9 mouse cellular contexts compared by ENCODE assay signal in the genomic region with DNA sequence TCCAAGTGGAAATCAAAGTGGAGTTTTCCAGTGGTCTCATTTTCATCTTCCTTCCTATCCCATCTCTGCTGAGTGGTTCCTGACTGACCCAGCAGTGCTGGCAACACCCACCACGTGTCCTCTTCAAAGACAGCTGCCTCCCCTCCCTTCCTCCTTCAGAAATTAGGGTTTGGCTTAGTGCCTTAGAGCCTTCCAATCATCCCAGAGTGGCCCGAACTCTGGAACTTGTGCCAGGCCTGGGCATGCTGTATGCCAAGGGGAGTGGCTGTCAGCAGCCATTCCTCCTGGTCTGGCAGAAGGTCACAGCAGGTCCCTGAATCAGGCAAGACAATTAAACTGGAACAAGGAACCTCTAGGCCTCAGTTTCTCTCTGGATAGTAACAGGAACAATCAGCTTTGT. TPM values are rescaled to one million over a fixed set of nuclear protein-coding genes. Genes with fewer than 3 reads are reported as not detected.
DNase-seq lines count a peak whose midpoint lies in the region; ATAC-seq and TF ChIP-seq lines count a peak whose summit lies in the region.
"Had no signal": no experiment of that assay in that cellular context is flagged by ENCODE, and none has a peak within 500 bp of the region (broad histone marks: within the 10 kb centered on the region; RNA-seq: fewer than 3 reads in every experiment).

No protein-coding gene starts in this region.

- peak overlapping the region; percentile 17; the same call in 1 of the 2 replicates for H3K27ac ChIP-seq in intestine, embryonic 15.5 days
- H3K27ac ChIP-seq in intestine, postnatal 0 days (ENCODE audit: low read depth, low read length), result no peak overlapping the region

- H3K9me3 ChIP-seq in intestine, embryonic 15.5 days, result no peaks in the 10 kb centered on the region
- H3K9me3 ChIP-seq in intestine, postnatal 0 days (ENCODE audit: control insufficient read depth), result no peaks in the 10 kb centered on the region

- H3K4me2 ChIP-seq in intestine, embryonic 15.5 days (replicated peaks), result no peak overlapping the region
- no peak overlapping the region for H3K4me2 ChIP-seq in intestine, postnatal 0 days (replicated peaks; ENCODE audit: low read depth)

- DNase-seq in adrenal gland, postnatal 25 days, result peak; percentile 68
- peak; percentile 93 for DNase-seq in cerebellum, adult 9-11 months
- DNase-seq in lung, adult 18-20 months, result peak; percentile 79 to 86
- no peak for DNase-seq in natural killer cell, adult 2 months (ENCODE audit: low spot score in 2 of 2)

- no peak for ATAC-seq in intestine, embryonic 15.5 days
- no peak for ATAC-seq in intestine, postnatal 0 days
- ATAC-seq in frontal cortex, adult (ENCODE audit: low TSS enrichment), result no peak
- no peak for ATAC-seq in activated CD4-positive, CD25-positive, alpha-beta regulatory T cell, adult 4 months

- no peak overlapping the region for H3K9ac ChIP-seq in intestine, embryonic 15.5 days
- H3K9ac ChIP-seq in intestine, postnatal 0 days (ENCODE audit: low read depth, low read length), result no peak overlapping the region

- no peak overlapping the region for H3K4me3 ChIP-seq in intestine, embryonic 15.5 days (replicated peaks)
- no peak overlapping the region for H3K4me3 ChIP-seq in intestine, postnatal 0 days (ENCODE audit: low read depth, low read length)

- 42% methylated on average over 2 of the region's 2 CpGs for WGBS in intestine, embryonic 15.5 days
- WGBS in intestine, postnatal 0 days, result 22% methylated on average over 2 of the region's 2 CpGs

- H3K36me3 ChIP-seq in intestine, embryonic 15.5 days, result no peaks in the 10 kb centered on the region
- no peaks in the 10 kb centered on the region for H3K36me3 ChIP-seq in intestine, postnatal 0 days (ENCODE audit: control insufficient read depth, insufficient read depth)

- no peak for TF ChIP-seq CTCF in intestine, postnatal 0 days (IDR thresholded peaks at IDR 0.05; ENCODE audit: low read depth)

- H3K27me3 ChIP-seq in intestine, embryonic 15.5 days (replicated peaks), result peaks cover 10% of the 10 kb centered on the region
- no peaks in the 10 kb centered on the region for H3K27me3 ChIP-seq in intestine, postnatal 0 days (replicated peaks; ENCODE audit: control insufficient read depth, insufficient read depth, low read length)

- H3K4me1 ChIP-seq in intestine, embryonic 15.5 days (replicated peaks), result peaks cover 7% of the 10 kb centered on the region
- 0 out of 2 replicates have a peak, but pooled peaks cover 3% of the 10 kb centered on the region for H3K4me1 ChIP-seq in intestine, postnatal 0 days (replicated peaks; ENCODE audit: control insufficient read depth, insufficient read depth, low read length)

RNA-seq across cellular contexts. Expression of gene Mmp28, which starts 3.1 kb away (rescaled TPM):
- 1.4 and 1.5 TPM in 2 replicates for polyA plus RNA-seq in intestine, embryonic 15.5 days (2015; fragmentation: Nextera tagmentation; extraction: Ambion mirVana)
- 1.6 and 2.1 TPM in 2 replicates for polyA plus RNA-seq in intestine, postnatal 0 days (2015; fragmentation: Nextera tagmentation; extraction: Ambion mirVana)
- 6.7 and 8.0 TPM in 2 replicates for total RNA-seq in adrenal gland, postnatal 25 days (2021)
- not detected for polyA plus RNA-seq in activated CD4-positive, CD25-positive, alpha-beta regulatory T cell, adult 4 months (2017; shearing (Covaris generic))

RNA-seq across cellular contexts. Expression of gene Taf15, which starts 6.9 kb away (rescaled TPM):
- 12.9 and 13.9 TPM in 2 replicates for polyA plus RNA-seq in intestine, embryonic 15.5 days (2015; fragmentation: Nextera tagmentation; extraction: Ambion mirVana)
- polyA plus RNA-seq in intestine, postnatal 0 days (2015; fragmentation: Nextera tagmentation; extraction: Ambion mirVana), result 5.4 and 7.3 TPM in 2 replicates
- 72.8 and 73.5 TPM in 2 replicates for total RNA-seq in adrenal gland, postnatal 25 days (2021)
- 10 to 100 TPM; 10.8 to 12.5 TPM for polyA plus RNA-seq in activated CD4-positive, CD25-positive, alpha-beta regulatory T cell, adult 4 months (2017; shearing (Covaris generic))

RNA-seq across cellular contexts. Expression of gene 1700020L24Rik, which starts 28.5 kb away (rescaled TPM):
- 0.76 and 0.87 TPM in 2 replicates for polyA plus RNA-seq in intestine, embryonic 15.5 days (2015; fragmentation: Nextera tagmentation; extraction: Ambion mirVana)
- polyA plus RNA-seq in intestine, postnatal 0 days (2015; fragmentation: Nextera tagmentation; extraction: Ambion mirVana), result 0.76 and 1.5 TPM in 2 replicates
- total RNA-seq in adrenal gland, postnatal 25 days (2021), result 0.43 TPM in 1 of 2 replicates, not detected in the other
- under 1 TPM; 0.71 to 0.92 TPM for polyA plus RNA-seq in activated CD4-positive, CD25-positive, alpha-beta regulatory T cell, adult 4 months (2017; shearing (Covaris generic))

RNA-seq across cellular contexts. Expression of gene Gas2l2, which starts 36.7 kb away (rescaled TPM):
- polyA plus RNA-seq in intestine, embryonic 15.5 days (2015; fragmentation: Nextera tagmentation; extraction: Ambion mirVana), result 0.13 TPM in 1 of 2 replicates, not detected in the other
- polyA plus RNA-seq in intestine, postnatal 0 days (2015; fragmentation: Nextera tagmentation; extraction: Ambion mirVana), result 0.51 and 0.65 TPM in 2 replicates
- total RNA-seq in adrenal gland, postnatal 25 days (2021), result not detected in 2 replicates
- not detected for polyA plus RNA-seq in activated CD4-positive, CD25-positive, alpha-beta regulatory T cell, adult 4 months (2017; shearing (Covaris generic))
- polyA plus RNA-seq: liver, embryonic 16.5 days had no signal

RNA-seq across cellular contexts. Expression of gene Heatr9, which starts 56.0 kb away (rescaled TPM):
- polyA plus RNA-seq in intestine, embryonic 15.5 days (2015; fragmentation: Nextera tagmentation; extraction: Ambion mirVana), result not detected in 2 replicates
- not detected in 2 replicates for polyA plus RNA-seq in intestine, postnatal 0 days (2015; fragmentation: Nextera tagmentation; extraction: Ambion mirVana)
- not detected in 2 replicates for total RNA-seq in adrenal gland, postnatal 25 days (2021)
- polyA plus RNA-seq in activated CD4-positive, CD25-positive, alpha-beta regulatory T cell, adult 4 months (2017; shearing (Covaris generic)), result under 1 TPM; 0.25 to 0.46 TPM
- polyA plus RNA-seq: liver, embryonic 16.5 days had no signal

Comparison
In these comparisons a context has a peak if more than half of its experiments do, and no peak if none do; other contexts are left out.
1. DNase-seq: peak in adrenal gland, postnatal 25 days (single experiment), cerebellum, adult 9-11 months (single experiment) and lung, adult 18-20 months (2 of 2); none in natural killer cell, adult 2 months (0 of 2).